Mouse (Mus musculus) T-helper 17 cell (primary cell): ENCODE measurements around the gene Yars.

Experiments
- in situ Hi-C, 2 experiments: fragments of 300-600 bp; cut with MboI, MseI; formaldehyde crosslinking; loops; 1 replicate in 1 of 2; 2 replicates in 1 of 2; pipeline ENCODE4 v1.15.1; 2025; ENCODE audit warnings: high pct_unique_total_duplicates in 2 of 2

Yars gene

DNA sequence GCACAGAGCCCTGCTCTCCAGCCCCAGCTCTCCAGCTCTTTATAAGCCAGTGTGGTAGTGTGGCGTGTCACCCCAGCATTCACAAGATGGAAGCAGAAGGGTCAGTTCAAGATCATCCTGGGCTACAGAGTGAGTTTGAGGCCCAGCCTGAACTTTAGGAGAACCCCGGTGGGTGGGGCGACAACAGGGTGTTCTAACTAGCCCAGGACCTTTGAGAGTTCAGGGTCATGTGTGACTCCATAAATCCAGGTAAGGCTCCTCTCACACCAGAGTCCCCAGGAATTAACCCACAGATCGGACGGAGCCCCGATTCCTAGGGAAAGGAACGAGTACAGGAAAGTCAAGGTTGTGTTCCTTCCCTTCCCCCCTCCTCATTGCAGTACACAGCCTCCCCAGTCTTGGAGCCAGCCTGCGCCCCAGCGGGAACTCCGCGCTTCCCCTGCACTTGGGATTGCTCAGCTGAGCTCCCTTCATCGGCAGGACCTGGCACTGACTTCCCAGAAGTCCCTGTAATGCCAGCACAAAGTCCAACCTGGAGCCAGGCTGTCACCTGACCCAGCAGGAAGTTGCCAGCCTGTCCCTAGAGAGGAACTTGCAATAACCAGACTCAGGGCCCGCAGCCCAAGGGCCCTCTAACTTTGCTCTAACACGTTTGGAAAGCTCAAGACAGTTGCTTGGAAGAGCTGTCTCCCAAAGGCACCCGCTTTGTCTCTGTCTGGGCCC, 61.4 kb downstream of the Yars start:
- in situ Hi-C loops = no loop called here

DNA sequence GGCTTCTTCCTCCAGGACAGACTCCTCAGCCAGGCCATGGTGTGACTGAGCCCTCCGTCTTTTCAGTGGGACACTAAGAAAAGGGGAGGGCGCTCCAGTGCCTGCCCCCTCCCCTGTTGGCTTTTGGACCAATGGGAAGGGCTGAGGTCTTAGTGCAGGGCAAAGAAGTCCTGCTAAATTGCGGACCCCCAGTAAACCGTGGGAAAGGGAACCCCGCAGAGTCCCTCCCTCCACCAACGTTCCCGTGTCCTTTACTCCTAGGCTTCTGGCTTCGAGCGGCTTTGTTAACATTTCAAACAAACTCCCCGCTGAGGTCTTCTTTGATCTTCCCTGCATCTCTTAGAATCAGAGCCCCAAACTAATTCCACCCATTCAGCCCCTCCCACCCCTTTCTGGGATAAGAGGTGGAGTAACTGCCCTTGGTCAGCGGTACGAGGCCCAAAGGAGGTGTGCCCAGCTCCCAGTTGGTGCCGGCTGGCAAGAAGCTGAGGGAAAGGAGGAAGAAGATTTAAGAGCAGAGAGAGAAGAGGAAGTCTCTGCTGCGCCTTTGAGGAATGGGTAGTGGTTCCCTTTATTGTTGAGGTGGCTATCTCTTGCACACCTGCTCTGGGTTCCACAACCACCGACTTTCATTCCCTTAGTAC, 62.0 kb downstream of the Yars start:
- in situ Hi-C loops = no loop called here

DNA sequence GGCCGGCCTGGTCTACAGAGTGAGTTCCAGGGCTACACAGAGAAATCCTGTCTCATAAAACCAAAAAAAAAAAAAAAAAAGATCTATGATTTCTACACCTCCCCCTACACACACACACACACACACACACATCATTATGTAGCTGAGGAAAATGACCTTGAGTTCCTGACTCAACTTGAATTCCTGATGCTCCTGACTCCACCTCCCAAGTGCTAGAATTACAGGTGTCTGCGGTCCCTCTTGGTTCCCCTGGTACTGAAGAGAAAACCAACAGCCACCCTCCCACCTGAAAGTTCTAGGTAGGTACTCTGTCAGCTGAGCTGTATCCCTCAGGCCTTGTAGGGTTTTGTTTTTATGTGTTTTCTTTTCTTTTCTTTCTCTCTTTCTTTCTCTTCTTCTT, 62.9 kb downstream of the Yars start:
- in situ Hi-C loops = no loop called here

DNA sequence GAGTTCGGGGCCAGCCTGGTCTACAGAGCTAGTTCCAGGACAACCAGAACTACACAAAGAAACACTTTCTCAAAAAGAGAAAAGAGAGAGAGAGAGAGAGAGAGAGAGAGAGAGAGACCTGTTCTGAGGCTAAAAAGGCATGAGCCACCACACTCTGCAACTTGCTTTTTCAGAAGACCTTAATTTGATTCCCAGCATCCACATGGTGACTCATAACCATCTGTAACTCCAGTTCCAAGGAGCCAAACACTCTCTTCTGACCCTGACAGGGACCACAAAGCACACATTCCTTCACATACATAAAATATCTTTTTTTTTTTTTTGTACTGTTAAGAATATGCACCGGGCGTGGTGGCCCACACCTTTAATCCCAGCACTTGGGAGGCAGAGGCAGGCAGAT, 65.0 kb downstream of the Yars start:
- in situ Hi-C loops = no loop called here

DNA sequence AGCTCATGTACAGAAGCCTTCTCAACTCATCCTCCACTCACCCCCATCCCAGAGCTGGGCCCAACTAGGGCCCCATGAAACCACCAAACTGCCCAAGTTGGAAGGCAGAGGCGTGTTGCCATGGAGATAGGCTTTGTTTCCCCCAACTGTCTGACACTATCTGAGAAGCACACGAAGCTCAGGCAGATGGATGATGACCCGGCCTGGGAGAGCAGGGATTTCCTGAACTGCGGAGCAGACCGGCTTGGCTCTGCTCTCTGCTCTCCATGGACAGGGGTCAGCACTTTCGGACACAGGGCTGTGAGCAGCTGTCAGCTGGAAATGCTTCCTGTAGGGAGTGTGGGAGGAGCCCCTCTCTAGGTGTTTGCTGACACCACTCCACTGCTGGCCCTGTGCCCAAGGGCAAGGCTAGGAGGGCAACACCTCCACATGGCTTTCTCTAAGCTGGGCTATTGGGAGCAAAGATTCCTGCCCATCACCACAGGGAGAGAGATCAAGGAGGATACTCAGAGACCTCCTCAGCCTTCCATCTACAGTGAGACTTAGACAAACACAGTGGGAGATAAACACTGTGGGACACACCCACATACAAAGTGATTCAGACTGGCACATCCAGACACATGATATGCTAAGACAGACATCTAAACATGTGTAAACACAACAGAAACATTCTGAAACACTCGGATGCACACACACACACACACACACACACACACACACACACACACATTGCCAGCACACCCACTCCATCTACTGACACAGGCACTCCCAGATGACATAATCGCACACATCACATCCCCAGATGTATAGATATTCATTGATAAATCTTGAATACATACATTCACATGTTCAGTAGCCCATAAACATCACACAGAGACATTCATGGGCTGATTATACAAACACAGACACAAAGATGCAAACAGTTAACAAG, 67.2 kb downstream of the Yars start:
- in situ Hi-C loops = no loop called here

DNA sequence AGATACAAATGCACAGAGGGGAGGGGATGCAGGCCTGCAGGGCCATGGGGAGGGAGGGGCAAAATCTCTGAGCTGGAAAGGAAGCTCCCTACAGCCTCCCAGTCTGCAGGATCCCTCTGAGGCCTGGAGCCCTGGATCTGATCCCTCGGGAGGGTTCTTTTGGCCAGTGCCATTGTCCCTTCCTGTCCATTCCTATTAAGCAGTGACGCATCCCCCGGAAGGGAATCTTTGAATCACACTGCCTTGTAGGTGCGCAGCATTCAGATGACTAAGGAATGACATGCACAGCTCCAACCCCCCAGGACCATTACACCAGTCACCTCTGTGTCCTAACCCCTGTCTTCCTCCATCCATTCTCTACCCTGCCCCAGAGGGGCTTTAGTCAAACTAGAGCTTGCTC, 69.5 kb downstream of the Yars start:
- in situ Hi-C loops = no loop called here

DNA sequence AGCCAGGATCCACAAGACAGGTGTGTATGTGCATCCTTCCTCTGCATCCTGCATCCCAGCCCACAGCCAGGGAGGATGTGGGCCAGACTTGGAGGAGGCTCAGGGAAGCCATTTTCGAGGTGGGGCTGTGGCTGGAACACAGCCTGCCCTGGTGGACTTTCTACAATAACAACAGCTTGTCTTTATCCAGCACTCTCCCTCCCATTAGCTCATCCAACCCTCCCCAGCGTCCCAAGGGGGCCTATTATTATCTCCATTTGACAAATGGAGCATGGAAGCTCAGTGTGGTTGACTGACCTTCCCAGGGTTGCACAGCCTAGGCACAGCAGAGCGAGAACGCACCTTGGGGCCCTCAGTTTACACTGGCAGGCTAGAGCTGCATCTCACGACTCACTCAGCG, 71.1 kb downstream of the Yars start:
- in situ Hi-C loops = loop anchor here in 1 of 2 experiments (10.0 kb wide), 1 partner anchor 1304 kb away; no protein-coding TSS in a partner anchor

DNA sequence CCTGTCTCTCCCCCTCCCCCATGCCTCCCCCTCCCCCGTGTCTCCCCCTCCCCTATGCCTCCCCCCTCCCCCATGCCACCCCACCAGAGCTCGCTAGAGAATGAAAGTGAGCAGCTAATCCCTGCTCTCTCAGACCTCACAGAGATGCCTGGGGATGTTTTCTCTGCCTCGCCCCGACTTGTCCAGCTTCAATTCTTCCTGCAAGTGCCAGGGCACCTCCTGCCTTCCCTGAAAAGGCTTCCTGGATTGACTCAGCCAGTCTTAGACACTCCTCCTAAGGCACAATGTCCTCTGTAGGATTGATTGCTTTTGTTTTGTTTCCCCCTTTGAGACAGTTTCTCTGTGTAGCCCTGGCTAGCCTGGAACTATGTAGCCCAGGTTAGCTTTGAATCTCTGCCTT, 71.6 kb downstream of the Yars start, which contains the start of gene C77080:
C77080 (minus strand) TSS at position 209 of the 400 bp plus-strand sequence.
- in situ Hi-C loops = loop anchor here in 1 of 2 experiments (10.0 kb wide), 1 partner anchor 1304 kb away; no protein-coding TSS in a partner anchor

DNA sequence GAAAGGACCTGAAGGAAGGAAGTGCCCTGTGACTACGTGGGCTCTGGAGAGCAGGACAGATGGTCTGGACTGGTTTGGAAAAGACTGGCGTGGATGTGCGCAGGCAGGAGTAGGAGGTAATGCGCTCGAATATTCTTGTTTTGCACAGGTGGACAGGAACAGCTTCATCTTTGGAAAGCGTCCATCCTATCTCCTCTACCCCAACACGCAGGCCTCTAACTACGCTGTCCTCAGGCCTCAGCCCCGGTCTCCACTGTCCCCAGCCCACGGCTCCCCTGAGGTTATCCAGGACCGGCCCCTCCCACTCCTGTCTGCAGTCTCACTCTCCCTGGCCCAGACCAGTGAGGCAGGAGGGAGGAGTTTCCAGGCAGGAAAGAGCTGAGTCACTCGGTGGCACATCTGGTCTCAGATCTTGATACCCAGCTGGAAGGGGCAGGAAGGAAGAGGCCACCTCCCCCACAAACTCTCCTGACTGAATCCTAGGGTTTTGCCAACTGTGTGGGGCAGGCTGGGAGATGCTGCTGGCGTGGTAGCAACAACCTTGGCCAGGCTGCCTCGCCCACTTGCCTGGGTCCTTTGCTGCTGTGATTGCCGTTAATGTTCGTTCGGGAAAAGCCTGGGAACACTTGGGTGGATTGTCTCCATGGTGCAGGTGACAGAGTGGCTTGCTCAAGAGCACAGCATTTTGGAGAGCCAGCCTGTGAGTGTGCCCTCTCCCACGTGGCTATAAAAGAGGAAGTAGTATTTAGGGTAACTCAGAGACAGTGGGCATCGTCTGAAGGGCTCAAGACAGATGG, 73.9 kb downstream of the Yars start:
- in situ Hi-C loops = loop anchor here in 1 of 2 experiments (10.0 kb wide), 1 partner anchor 1301 kb away; no protein-coding TSS in a partner anchor

DNA sequence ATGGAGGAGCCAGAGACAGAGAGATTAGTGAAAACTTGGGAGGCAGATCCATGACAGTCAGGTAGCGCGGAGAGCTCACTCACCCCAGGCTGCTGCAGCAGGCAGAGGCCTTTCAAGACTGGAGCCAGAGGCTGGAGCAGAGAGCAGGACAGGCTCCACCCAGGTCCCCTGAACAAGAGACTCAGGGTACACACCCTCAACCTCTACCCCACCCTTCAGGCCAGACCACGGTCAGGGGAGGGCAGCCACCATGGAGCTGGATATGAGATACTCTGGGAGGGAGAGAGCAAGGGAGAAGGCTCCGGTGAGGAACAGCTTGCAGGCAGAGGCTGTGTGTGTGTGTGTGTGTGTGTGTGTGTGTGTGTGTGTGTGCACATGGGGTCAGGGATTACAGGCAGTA, 76.6 kb downstream of the Yars start:
- in situ Hi-C loops = loop anchor here in 1 of 2 experiments (10.0 kb wide), 1 partner anchor 1299 kb away; no protein-coding TSS in a partner anchor

DNA sequence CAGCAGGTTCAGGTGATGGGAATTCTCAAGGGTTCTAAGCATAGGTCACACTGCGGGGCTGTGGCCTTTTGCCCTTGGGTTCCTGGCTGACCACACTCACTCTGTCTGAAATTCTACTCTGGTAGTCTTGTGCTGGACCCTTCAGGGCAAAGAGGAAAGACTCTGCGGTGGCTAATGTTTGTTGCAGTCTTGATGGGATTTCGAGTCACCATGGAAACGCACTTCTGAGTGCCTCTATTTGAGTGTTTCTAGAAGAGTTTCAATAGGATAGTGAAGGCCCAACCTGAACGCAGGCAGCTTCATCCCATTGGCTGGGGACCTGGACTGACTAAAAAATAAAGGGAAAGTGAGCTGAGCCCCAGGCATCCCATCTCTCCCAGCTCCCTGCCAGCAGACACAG, 77.3 kb downstream of the Yars start:
- in situ Hi-C loops = loop anchor here in 1 of 2 experiments (10.0 kb wide), 1 partner anchor 1298 kb away; no protein-coding TSS in a partner anchor

DNA sequence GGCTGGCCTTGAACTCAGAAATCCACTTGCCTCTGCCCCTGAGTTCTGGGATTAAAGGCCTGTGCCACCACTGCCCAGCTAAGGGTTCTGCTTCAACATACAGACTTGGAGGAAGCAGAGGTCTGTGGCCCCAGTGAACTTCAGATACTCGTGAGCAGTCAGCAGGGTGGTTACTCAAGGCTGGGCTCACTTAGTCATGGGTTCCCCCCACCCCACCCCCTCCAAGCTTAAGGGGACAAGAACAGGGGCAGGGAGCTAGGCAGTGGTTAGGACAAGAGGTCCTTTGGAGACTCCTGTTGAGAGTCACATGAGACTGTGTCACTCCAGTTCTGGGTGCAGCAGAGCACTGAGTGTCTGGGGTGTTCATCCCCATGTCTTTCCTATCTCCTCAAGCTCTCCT, 79.1 kb downstream of the Yars start:
- in situ Hi-C loops = loop anchor here in 1 of 2 experiments (10.0 kb wide), 1 partner anchor 1296 kb away; no protein-coding TSS in a partner anchor
